Mouse (Mus musculus): ENCODE measurements at regions not wholly inside any gene's neighbourhood (a gene's known extent, or its start where the extent isn't known, plus 50 kb on each side); places are given as distances from the start of the nearest gene placed in this dataset.

GRCm38 (mm10) chr1:179863420-179863819, 59.9 kb upstream of the Ahctf1 start:
- Histone ChIP-seq H3K36me3 (no peaks in the 10 kb centered on the region), H3K27me3 (replicated peaks) (no peaks in the 10 kb centered on the region), H3K27ac (no peak overlapping the region), H3K4me3 (no peak overlapping the region), H3K9ac (no peak overlapping the region), H3K4me2 (replicated peaks) (no peak overlapping the region), H3K4me1 (0 out of 2 replicates have a peak, but pooled peaks cover 3% of the 10 kb centered on the region), H3K9me3 (no peaks in the 10 kb centered on the region)
- no peak for ATAC-seq (ENCODE audit: low FRiP score, low read depth)
- WGBS, result 52% methylated on average over 4 of the region's 4 CpGs

DNA sequence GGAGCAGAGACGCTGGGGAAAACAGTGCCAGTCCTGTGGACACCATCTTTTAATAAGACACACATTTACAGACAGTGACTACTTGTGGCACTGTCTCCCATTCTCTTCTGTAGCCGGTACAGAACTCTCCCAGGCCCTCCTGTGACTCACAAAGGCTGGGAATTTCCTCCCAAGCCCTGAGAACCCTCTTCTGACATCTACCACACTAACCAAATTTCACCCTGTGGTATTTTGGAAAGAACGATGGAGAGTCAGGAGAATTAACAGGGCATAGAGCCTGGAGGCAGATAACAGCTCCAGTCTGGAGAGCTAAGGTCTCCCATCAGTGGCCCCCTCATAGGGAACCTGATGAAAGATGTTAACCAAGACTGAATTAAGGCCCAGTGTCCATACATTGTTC, 59.5 kb upstream of the Ahctf1 start:
- Histone ChIP-seq H3K27ac (no peak overlapping the region), H3K4me3 (no peak overlapping the region), H3K4me1 (0 out of 2 replicates have a peak, but pooled peaks cover 3% of the 10 kb centered on the region), H3K36me3 (no peaks in the 10 kb centered on the region), H3K27me3 (replicated peaks) (no peaks in the 10 kb centered on the region), H3K9ac (no peak overlapping the region), H3K9me3 (no peaks in the 10 kb centered on the region), H3K4me2 (replicated peaks) (no peak overlapping the region)
- no peak for ATAC-seq (ENCODE audit: low FRiP score, low read depth)
- WGBS, result 78% methylated on average over 3 of the region's 3 CpGs

- Histone ChIP-seq H3K4me2 (replicated peaks) (no peak overlapping the region), H3K4me3 (no peak overlapping the region), H3K36me3 (no peaks in the 10 kb centered on the region), H3K27ac (no peak overlapping the region), H3K4me1 (0 out of 2 replicates have a peak, but pooled peaks cover 3% of the 10 kb centered on the region), H3K9ac (no peak overlapping the region), H3K9me3 (no peaks in the 10 kb centered on the region), H3K27me3 (replicated peaks) (no peaks in the 10 kb centered on the region)
- 88% methylated on average over 3 of the region's 3 CpGs for WGBS
- ATAC-seq (ENCODE audit: low FRiP score, low read depth), result no peak
These were observed 58.3 kb upstream of the Ahctf1 start for GRCm38 (mm10) chr1:179861776-179862175.

DNA sequence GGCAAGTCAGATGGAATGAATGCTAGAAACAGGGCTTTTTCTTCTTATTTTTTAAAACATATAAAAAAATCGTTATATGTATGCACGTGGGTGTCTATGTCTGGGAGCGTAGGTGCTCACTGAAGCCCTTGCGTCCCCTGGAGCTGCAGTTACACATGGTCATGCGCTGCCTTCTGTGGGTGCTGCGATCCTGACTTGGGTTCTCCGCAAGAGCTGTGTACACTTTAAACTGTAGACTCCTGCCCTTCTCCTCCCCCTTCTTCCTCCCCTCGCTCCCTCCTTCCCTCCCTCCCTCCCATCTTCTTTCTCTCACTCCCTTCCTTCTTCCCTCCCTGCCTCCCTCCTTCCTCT, 56.0 kb upstream of the Ahctf1 start:
- Histone ChIP-seq H3K9me3 (no peaks in the 10 kb centered on the region), H3K27me3 (replicated peaks) (no peaks in the 10 kb centered on the region), H3K9ac (no peak overlapping the region), H3K4me1 (no peaks in the 10 kb centered on the region), H3K27ac (no peak overlapping the region), H3K4me3 (no peak overlapping the region), H3K4me2 (replicated peaks) (no peak overlapping the region), H3K36me3 (no peaks in the 10 kb centered on the region)
- 77% methylated on average over 8 of the region's 8 CpGs for WGBS
- no peak for ATAC-seq (ENCODE audit: low FRiP score, low read depth)

DNA sequence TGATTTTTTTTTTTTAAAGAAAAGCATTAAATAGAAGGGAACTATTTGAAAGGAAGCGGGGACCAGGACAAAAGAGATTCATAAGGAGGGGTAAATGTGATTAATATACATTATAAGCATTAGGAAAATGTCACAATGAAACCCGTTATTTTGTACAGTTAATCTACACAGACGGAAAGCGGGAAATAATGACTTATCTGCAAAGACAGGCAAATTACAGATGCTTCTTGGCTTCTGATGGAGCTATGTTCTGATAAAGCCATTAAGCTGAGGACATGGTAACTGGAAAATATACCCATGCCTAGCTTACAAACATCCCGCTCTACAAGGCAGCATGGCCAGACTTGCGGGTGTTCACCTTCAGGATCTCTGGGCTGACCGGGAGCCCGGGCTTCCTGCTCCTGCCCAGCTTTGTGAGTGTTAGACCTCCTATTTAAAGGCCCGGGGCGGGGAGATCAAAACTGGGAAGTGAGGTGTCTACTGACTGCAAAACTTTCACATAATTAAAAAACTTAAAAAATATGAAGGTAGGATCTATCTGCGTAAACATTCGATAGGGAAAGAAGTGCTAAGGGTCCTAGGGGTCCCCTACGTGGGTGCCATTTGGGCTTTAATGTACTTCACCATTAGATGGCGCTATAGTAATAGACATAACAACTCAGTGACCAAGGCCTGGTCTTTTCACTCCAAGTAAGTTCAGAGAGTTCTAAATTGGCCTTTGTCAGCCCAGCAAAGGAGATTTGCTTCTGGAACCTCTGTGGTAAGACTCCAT, 55.5 kb upstream of the Ahctf1 start:
- 49% methylated on average over 14 of the region's 14 CpGs for WGBS
- no peaks in the 10 kb centered on the region for H3K36me3 ChIP-seq
- H3K4me2 ChIP-seq (replicated peaks), result 0 out of 2 replicates have a peak overlapping the region, but pooled peaks have one; percentile 7
- no peak overlapping the region for H3K9ac ChIP-seq
- no peaks in the 10 kb centered on the region for H3K27me3 ChIP-seq (replicated peaks)
- H3K9me3 ChIP-seq, result no peaks in the 10 kb centered on the region
- no peak overlapping the region for H3K4me3 ChIP-seq
- 0 out of 2 replicates have a peak, but pooled peaks have one; percentile 68 for ATAC-seq (ENCODE audit: low FRiP score, low read depth)
- H3K27ac ChIP-seq, result no peak overlapping the region
- H3K4me1 ChIP-seq, result no peaks in the 10 kb centered on the region

DNA sequence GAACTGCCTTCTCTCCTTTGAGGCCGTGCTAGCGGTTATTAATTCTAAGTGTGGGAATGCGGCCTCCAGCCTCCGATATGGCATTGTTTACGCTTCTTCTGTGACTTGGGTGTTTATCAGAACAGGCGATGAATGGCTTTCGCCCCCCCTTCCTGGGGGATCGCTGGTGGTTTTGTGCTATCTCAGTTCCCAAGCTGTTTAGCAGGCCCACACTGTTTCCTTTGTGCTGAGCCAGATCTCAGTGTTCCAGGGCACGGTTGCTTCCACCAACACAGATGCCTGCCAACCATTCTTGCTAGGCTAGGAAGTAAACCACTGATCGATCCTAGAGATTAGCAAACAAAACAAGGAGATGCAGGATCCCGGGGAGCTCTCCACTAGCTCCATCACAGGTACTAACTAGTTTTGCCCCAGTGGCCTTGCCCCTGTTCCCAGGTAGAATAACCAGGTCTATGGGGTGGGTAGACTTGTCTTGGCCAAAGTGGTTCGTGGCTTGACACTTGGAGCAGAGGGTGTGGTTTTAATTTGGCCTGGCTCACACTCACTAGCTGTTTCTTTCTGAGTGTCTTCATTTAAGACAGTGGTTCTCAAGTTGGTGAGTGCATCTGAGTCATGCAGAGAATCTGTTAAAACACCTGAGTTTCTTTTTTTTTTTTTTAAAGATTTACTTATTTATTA, 50.9 kb upstream of the Ahctf1 start:
- H3K4me3 ChIP-seq, result no peak overlapping the region
- no peak for ATAC-seq (ENCODE audit: low FRiP score, low read depth)
- H3K27me3 ChIP-seq (replicated peaks), result no peaks in the 10 kb centered on the region
- 59% methylated on average over 12 of the region's 12 CpGs for WGBS
- no peak overlapping the region for H3K9ac ChIP-seq
- H3K9me3 ChIP-seq, result no peaks in the 10 kb centered on the region
- no peak overlapping the region for H3K4me2 ChIP-seq (replicated peaks)
- no peaks in the 10 kb centered on the region for H3K4me1 ChIP-seq
- no peak overlapping the region for H3K27ac ChIP-seq
- H3K36me3 ChIP-seq, result no peaks in the 10 kb centered on the region

Measured in neural tube, embryonic 12.5 days (tissue).